9 mouse cellular contexts compared by ENCODE assay signal in genomic region chr11:72343238-72343625, GRCm38 (mm10). TPM values are rescaled to one million over a fixed set of nuclear protein-coding genes. Genes with fewer than 3 reads are reported as not detected.
A peak's percentile ranks its signal among the peaks of the same experiment; 100 is the strongest.
DNase-seq lines count a peak whose midpoint lies in the region; ATAC-seq lines count a peak whose summit lies in the region.
"Not testable (repeated sequence)": the region's sequence is repeated elsewhere in the genome, so short reads cannot be mapped to it uniquely, and the experiment has no call there.
"Had no signal": no experiment of that assay in that cellular context is flagged by ENCODE, and none has a peak within 500 bp of the region (broad histone marks: within the 10 kb centered on the region; RNA-seq: fewer than 3 reads in every experiment).

No protein-coding gene starts in this region.

- not testable (repeated sequence) for H3K27ac ChIP-seq in midbrain, embryonic 11.5 days (ENCODE audit: low read depth, low read length); midbrain, embryonic 16.5 days (ENCODE audit: low read length)

- H3K36me3 ChIP-seq in midbrain, embryonic 11.5 days (ENCODE audit: control insufficient read depth, insufficient read depth, low read length); midbrain, embryonic 16.5 days (ENCODE audit: control insufficient read depth, insufficient read depth, low read length): not testable (repeated sequence)

- WGBS in midbrain, embryonic 11.5 days, result 90% methylated on average over 5 of the region's 5 CpGs
- 87% methylated on average over 5 of the region's 5 CpGs for WGBS in midbrain, embryonic 16.5 days

- not testable (repeated sequence) for H3K9ac ChIP-seq in midbrain, embryonic 11.5 days (ENCODE audit: low read length); midbrain, embryonic 16.5 days (ENCODE audit: low read depth, low read length)

- H3K9me3 ChIP-seq in midbrain, embryonic 11.5 days (ENCODE audit: control insufficient read depth, low read length); midbrain, embryonic 16.5 days (replicated peaks; ENCODE audit: control insufficient read depth, low read length, poor library complexity, severe bottlenecking): not testable (repeated sequence)

- ATAC-seq in midbrain, embryonic 11.5 days (ENCODE audit: low FRiP score), result not testable (repeated sequence)
- ATAC-seq in midbrain, embryonic 16.5 days, result 0 out of 2 replicates have a peak, but pooled peaks have one; percentile 2

- not testable (repeated sequence) for H3K4me2 ChIP-seq in midbrain, embryonic 11.5 days; midbrain, embryonic 16.5 days (ENCODE audit: low read length)

- DNase-seq in heart, adult 11 months, result peak; percentile 82
- DNase-seq in midbrain, embryonic 11.5 days (ENCODE audit: low spot score, missing footprints), result peak; percentile 72

- H3K4me3 ChIP-seq in midbrain, embryonic 11.5 days (ENCODE audit: low read depth, low read length); midbrain, embryonic 16.5 days (ENCODE audit: low read depth, low read length): not testable (repeated sequence)

- not testable (repeated sequence) for H3K27me3 ChIP-seq in midbrain, embryonic 11.5 days (ENCODE audit: control insufficient read depth, insufficient read depth, low read length); midbrain, embryonic 16.5 days (ENCODE audit: control insufficient read depth, insufficient read depth, low read depth, low read length)

- H3K4me1 ChIP-seq in midbrain, embryonic 11.5 days (ENCODE audit: control insufficient read depth, insufficient read depth, low read length); midbrain, embryonic 16.5 days (ENCODE audit: control insufficient read depth, insufficient read depth, low read length): not testable (repeated sequence)

RNA-seq across cellular contexts. Expression of gene Tekt1, which starts 19.0 kb away (rescaled TPM):
- 4.2 and 5.3 TPM in 2 replicates for polyA plus RNA-seq in midbrain, embryonic 11.5 days (2014; fragmentation: Nextera tagmentation; extraction: Ambion mirVana)
- 11.1 and 13.5 TPM in 2 replicates for polyA plus RNA-seq in midbrain, embryonic 16.5 days (2015; fragmentation: Nextera tagmentation; extraction: Ambion mirVana)
- polyA plus RNA-seq: activated CD4-positive, CD25-positive, alpha-beta regulatory T cell, adult 4 months; C2C12; CD4-positive, CD25-positive, alpha-beta regulatory T cell, adult 4 months; G1E; Patski had no signal

RNA-seq across cellular contexts. Expression of gene Fbxo39, which starts 29.0 kb away (rescaled TPM):
- polyA plus RNA-seq in midbrain, embryonic 11.5 days (2014; fragmentation: Nextera tagmentation; extraction: Ambion mirVana), result not detected in 2 replicates
- not detected in 2 replicates for polyA plus RNA-seq in midbrain, embryonic 16.5 days (2015; fragmentation: Nextera tagmentation; extraction: Ambion mirVana)
- polyA plus RNA-seq: brain, embryonic 14.5 days; C2C12; G1E; Patski had no signal

RNA-seq across cellular contexts. Expression of gene Xaf1, which starts 41.8 kb away (rescaled TPM):
- 1.3 and 1.4 TPM in 2 replicates for polyA plus RNA-seq in midbrain, embryonic 11.5 days (2014; fragmentation: Nextera tagmentation; extraction: Ambion mirVana)
- polyA plus RNA-seq in midbrain, embryonic 16.5 days (2015; fragmentation: Nextera tagmentation; extraction: Ambion mirVana), result 1.0 and 2.2 TPM in 2 replicates
